Mouse (Mus musculus) bone marrow, adult 2 months (tissue): ENCODE results near the gene Fnbp1.

Source experiments
- CTCF ChIP-seq: fragments of 200-500 bp; IDR thresholded peaks from 2 replicates; pipeline ENCODE4 v1.5.1; 2011; ENCODE audit warnings: low read length, control low read depth; ENCODE audit not compliant: control insufficient read depth, insufficient read depth
- POLR2A ChIP-seq: fragments of 200-500 bp; IDR thresholded peaks from 2 replicates; pipeline ENCODE4 v1.6.1; 2011; ENCODE audit warnings: low read depth, mild to moderate bottlenecking, control low read depth, low read length, borderline replicate concordance; ENCODE audit not compliant: control insufficient read depth

GRCm38 (mm10) chr2:31089607-31090006, 52.2 kb downstream of the Fnbp1 start:
- TF ChIP-seq CTCF (no peak), POLR2A (no peak)
